Mouse (Mus musculus) c-Kit-negative CD71-positive TER-119-positive erythroid progenitor cells, embryonic 14.5 days (primary cell): ENCODE results near the gene Hoxd12.

Experiments
- DNase-seq: peaks from one replicate; pipeline ENCODE4 v3.0.0-alpha.2; 2013; ENCODE audit warnings: low read depth, low spot score

Hoxd12 gene

GRCm38 (mm10) chr2:74663291-74663925 is 11.4 kb upstream of the Hoxd12 start:
- no peak for DNase-seq

GRCm38 (mm10) chr2:74666411-74666810 is 8.4 kb upstream of the Hoxd12 start:
- DNase-seq: no peak

- DNase-seq: no peak
Observed at GRCm38 (mm10) chr2:74667191-74667841, 7.5 kb upstream of the Hoxd12 start.

- no peak for DNase-seq
Observed at GRCm38 (mm10) chr2:74667842-74668357, 6.9 kb upstream of the Hoxd12 start, which contains the start of gene Hoxd13. Gene Hoxd13, plus strand, starts transcription at chr2:74668310.

- no peak for DNase-seq
Observed at GRCm38 (mm10) chr2:74668370-74669229, 6.2 kb upstream of the Hoxd12 start.

- no peak for DNase-seq
Observed at GRCm38 (mm10) chr2:74669230-74669578, 5.6 kb upstream of the Hoxd12 start.

GRCm38 (mm10) chr2:74669650-74670235 is 5.1 kb upstream of the Hoxd12 start:
- DNase-seq: no peak

- DNase-seq: no peak
Observed at GRCm38 (mm10) chr2:74670632-74671188, 4.1 kb upstream of the Hoxd12 start.

- no peak for DNase-seq
Observed at GRCm38 (mm10) chr2:74671847-74672246, 3.0 kb upstream of the Hoxd12 start.

- DNase-seq: no peak
Observed at GRCm38 (mm10) chr2:74672481-74673362, 2.1 kb upstream of the Hoxd12 start.

- no peak for DNase-seq
Observed at GRCm38 (mm10) chr2:74673835-74674425, 883 bp upstream of the Hoxd12 start.

- DNase-seq: no peak
Observed at GRCm38 (mm10) chr2:74675666-74676282, 961 bp downstream of the Hoxd12 start.

GRCm38 (mm10) chr2:74676376-74677052 is 1.7 kb downstream of the Hoxd12 start:
- no peak for DNase-seq

GRCm38 (mm10) chr2:74677106-74677505 is 2.3 kb downstream of the Hoxd12 start:
- DNase-seq: no peak

- DNase-seq: no peak
Observed at GRCm38 (mm10) chr2:74678891-74679595, 4.2 kb downstream of the Hoxd12 start, which contains the start of gene Hoxd11. Gene Hoxd11, plus strand, starts transcription at chr2:74679557.

GRCm38 (mm10) chr2:74679596-74679971 is 4.8 kb downstream of the Hoxd12 start:
- no peak for DNase-seq

GRCm38 (mm10) chr2:74679980-74680379 is 5.2 kb downstream of the Hoxd12 start:
- DNase-seq: no peak
